ENCODE assay signal across 26 mouse cellular contexts in the genomic region with DNA sequence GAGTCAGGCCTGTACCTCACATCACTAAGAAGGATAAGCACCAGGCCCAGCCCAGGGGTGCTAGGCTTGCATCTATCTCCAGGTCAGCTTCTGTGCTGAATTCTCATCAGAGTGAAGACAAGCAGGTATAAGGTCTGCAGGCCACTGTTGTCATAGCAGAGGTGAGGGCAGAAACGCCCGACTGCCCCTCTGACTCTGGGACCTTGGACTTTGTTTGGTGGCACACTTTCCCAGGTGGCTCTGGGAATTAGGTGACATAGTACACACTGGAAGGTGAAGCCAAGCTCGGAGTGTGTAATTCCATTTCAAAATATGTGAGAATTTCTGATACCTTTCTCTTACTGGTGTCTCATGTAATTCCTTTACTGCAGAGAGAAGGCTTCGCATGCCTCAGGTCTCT. TPM values are rescaled to one million over a fixed set of nuclear protein-coding genes. Genes with fewer than 3 reads are reported as not detected.
DNase-seq lines count a peak whose midpoint lies in the region; ATAC-seq and TF ChIP-seq lines count a peak whose summit lies in the region.
"Had no signal": no experiment of that assay in that cellular context is flagged by ENCODE, and none has a peak within 500 bp of the region (broad histone marks: within the 10 kb centered on the region; RNA-seq: fewer than 3 reads in every experiment).

No protein-coding gene starts in this region.

- TF ChIP-seq POLR2A in kidney, adult 2 months (IDR thresholded peaks at IDR 0.05; ENCODE audit: low read depth, low read length), result no peak

- no peak for TF ChIP-seq CTCF in kidney, adult 2 months (conservative IDR thresholded peaks at IDR 0.05; ENCODE audit: insufficient read depth, insufficient read length, low read depth, low read length)
- TF ChIP-seq CTCF in liver, postnatal 0 days (IDR thresholded peaks at IDR 0.05; ENCODE audit: low read depth), result no peak

- H3K36me3 ChIP-seq in kidney, adult 2 months (ENCODE audit: control insufficient read depth, insufficient read depth, low read length), result no peaks in the 10 kb centered on the region
- H3K36me3 ChIP-seq in liver, postnatal 0 days (replicated peaks; ENCODE audit: insufficient read depth, low read length), result no peaks in the 10 kb centered on the region; the same call in 1 of the 2 replicates
- H3K36me3 ChIP-seq in liver, embryonic 12.5 days, result peaks cover 5% of the 10 kb centered on the region; the same call in 1 of the 2 replicates
- no peaks in the 10 kb centered on the region for H3K36me3 ChIP-seq in intestine, embryonic 16.5 days (ENCODE audit: control insufficient read depth, insufficient read depth, low read length)
- H3K36me3 ChIP-seq: forebrain, embryonic 15.5 days; midbrain, embryonic 15.5 days had no signal

- TF ChIP-seq EP300 in liver, postnatal 0 days (IDR thresholded peaks at IDR 0.05; ENCODE audit: low read depth), result no peak

- H3K9me3 ChIP-seq in liver, postnatal 0 days (ENCODE audit: low read length), result no peaks in the 10 kb centered on the region
- no peaks in the 10 kb centered on the region for H3K9me3 ChIP-seq in liver, embryonic 12.5 days (replicated peaks)
- H3K9me3 ChIP-seq in intestine, embryonic 16.5 days (ENCODE audit: control insufficient read depth, low read length), result no peaks in the 10 kb centered on the region
- H3K9me3 ChIP-seq: forebrain, embryonic 15.5 days; heart, embryonic 10.5 days; heart, embryonic 15.5 days; hindbrain, embryonic 13.5 days; liver, embryonic 13.5 days; midbrain, embryonic 10.5 days; midbrain, embryonic 15.5 days had no signal

- no peak overlapping the region for H3K4me3 ChIP-seq in kidney, adult 2 months (ENCODE audit: insufficient read depth, low read depth, low read length)
- H3K4me3 ChIP-seq in liver, postnatal 0 days (ENCODE audit: low read depth, low read length), result no peak overlapping the region
- H3K4me3 ChIP-seq in liver, embryonic 12.5 days, result no peak overlapping the region
- no peak overlapping the region for H3K4me3 ChIP-seq in intestine, embryonic 16.5 days (ENCODE audit: low read length)
- H3K4me3 ChIP-seq: forebrain, embryonic 15.5 days; heart, embryonic 10.5 days; heart, embryonic 15.5 days; hindbrain, embryonic 13.5 days; liver, embryonic 13.5 days; midbrain, embryonic 10.5 days; midbrain, embryonic 15.5 days had no signal

- WGBS in kidney, adult 2 months, result 64% methylated on average over 4 of the region's 4 CpGs
- WGBS in liver, postnatal 0 days (ENCODE audit: insufficient replicate concordance), result 62% methylated on average over 4 of the region's 4 CpGs
- WGBS in liver, embryonic 12.5 days (ENCODE audit: insufficient replicate concordance), result 66% methylated on average over 4 of the region's 4 CpGs
- WGBS in intestine, embryonic 16.5 days, result 67% methylated on average over 4 of the region's 4 CpGs

- ATAC-seq in liver, postnatal 0 days, result peak; percentile 80
- no peak for ATAC-seq in liver, embryonic 12.5 days
- peak; percentile 68 for ATAC-seq in intestine, embryonic 16.5 days
- ATAC-seq: forebrain, embryonic 15.5 days; midbrain, embryonic 15.5 days had no signal

- no peak overlapping the region for H3K4me2 ChIP-seq in liver, postnatal 0 days (ENCODE audit: low read depth, low read length)
- no peak overlapping the region for H3K4me2 ChIP-seq in liver, embryonic 12.5 days
- H3K4me2 ChIP-seq in intestine, embryonic 16.5 days (ENCODE audit: low read depth, low read length), result no peak overlapping the region
- H3K4me2 ChIP-seq: forebrain, embryonic 15.5 days; heart, embryonic 15.5 days; hindbrain, embryonic 13.5 days; liver, embryonic 13.5 days; lung, embryonic 14.5 days; midbrain, embryonic 15.5 days had no signal

- no peaks in the 10 kb centered on the region for H3K27me3 ChIP-seq in kidney, adult 2 months (replicated peaks; ENCODE audit: control insufficient read depth, insufficient read depth, low read length)
- H3K27me3 ChIP-seq in liver, postnatal 0 days (ENCODE audit: insufficient read depth, low read length), result no peaks in the 10 kb centered on the region
- H3K27me3 ChIP-seq in liver, embryonic 12.5 days (replicated peaks), result no peaks in the 10 kb centered on the region
- H3K27me3 ChIP-seq in intestine, embryonic 16.5 days (replicated peaks; ENCODE audit: control insufficient read depth, insufficient read depth, low read length), result no peaks in the 10 kb centered on the region
- H3K27me3 ChIP-seq: forebrain, embryonic 15.5 days; heart, embryonic 15.5 days; hindbrain, embryonic 13.5 days; liver, embryonic 13.5 days; midbrain, embryonic 15.5 days had no signal

- no peaks in the 10 kb centered on the region for H3K4me1 ChIP-seq in kidney, adult 2 months (ENCODE audit: control insufficient read depth, insufficient read depth, low read length)
- no peaks in the 10 kb centered on the region for H3K4me1 ChIP-seq in liver, postnatal 0 days (ENCODE audit: insufficient read depth)
- H3K4me1 ChIP-seq in liver, embryonic 12.5 days, result no peaks in the 10 kb centered on the region
- H3K4me1 ChIP-seq in intestine, embryonic 16.5 days (ENCODE audit: control insufficient read depth, insufficient read depth, low read length), result peaks cover 7% of the 10 kb centered on the region; the same call in 1 of the 2 replicates
- H3K4me1 ChIP-seq: heart, embryonic 15.5 days; liver, embryonic 13.5 days had no signal

- peak; percentile 33 for DNase-seq in kidney, adult 2 months
- no peak for DNase-seq in kidney, postnatal 4 days
- peak; percentile 28 for DNase-seq in liver, postnatal 0 days
- DNase-seq in lung, postnatal 14 days, result no peak
- no peak for DNase-seq in heart, postnatal 10 days
- DNase-seq: adrenal gland, adult 2 months; adrenal gland, postnatal 36 days; cerebellum, adult 2 months; cerebellum, postnatal 14 days; gastrocnemius, postnatal 25 days; heart, adult 11 months; heart, postnatal 36 days; layer of hippocampus, adult 9-11 months; liver, embryonic 13.5 days; lung, embryonic 14.5 days; right cerebral cortex, adult 18-20 months; spleen, adult 18-20 months; thymus, postnatal 14 days had no signal

- intact Hi-C loops in heart, postnatal 10 days (cut with DNase I), result no loop called here

- H3K9ac ChIP-seq in liver, postnatal 0 days (replicated peaks), result no peak overlapping the region
- no peak overlapping the region for H3K9ac ChIP-seq in liver, embryonic 12.5 days
- 0 out of 2 replicates have a peak overlapping the region, but pooled peaks have one; percentile 2 for H3K9ac ChIP-seq in intestine, embryonic 16.5 days (ENCODE audit: low read depth, low read length)
- H3K9ac ChIP-seq: forebrain, embryonic 15.5 days; heart, embryonic 15.5 days; hindbrain, embryonic 13.5 days; liver, embryonic 13.5 days; lung, embryonic 14.5 days; midbrain, embryonic 15.5 days had no signal

- no peak overlapping the region for H3K27ac ChIP-seq in kidney, adult 2 months (ENCODE audit: insufficient read depth, low read depth, low read length)
- H3K27ac ChIP-seq in liver, postnatal 0 days (ENCODE audit: low read depth), result 0 out of 2 replicates have a peak overlapping the region, but pooled peaks have one; percentile 11
- no peak overlapping the region for H3K27ac ChIP-seq in liver, embryonic 12.5 days
- H3K27ac ChIP-seq in intestine, embryonic 16.5 days (ENCODE audit: low read length), result peak overlapping the region; percentile 80
- H3K27ac ChIP-seq: forebrain, embryonic 15.5 days; heart, embryonic 10.5 days; heart, embryonic 15.5 days; hindbrain, embryonic 13.5 days; liver, embryonic 13.5 days; midbrain, embryonic 10.5 days; midbrain, embryonic 15.5 days had no signal

RNA-seq across cellular contexts. Expression of gene Lmf1, which starts 59.6 kb away (rescaled TPM):
- polyA plus RNA-seq in kidney, adult 2 months (2012; rRNA removed), result 31.6 and 35.4 TPM in 2 replicates
- 11.9 and 12.5 TPM in 2 replicates for polyA plus RNA-seq in liver, postnatal 0 days (2015; fragmentation: Nextera tagmentation; extraction: Ambion mirVana)
- polyA plus RNA-seq in liver, embryonic 12.5 days (2016; fragmentation: Nextera tagmentation; extraction: Ambion mirVana), result 14.4 and 15.0 TPM in 2 replicates
- polyA plus RNA-seq in intestine, embryonic 16.5 days (2015; fragmentation: Nextera tagmentation; extraction: Ambion mirVana), result 39.1 and 40.6 TPM in 2 replicates
- total RNA-seq in heart, postnatal 10 days (2021), result 10 to 100 TPM; 25.4 to 27.0 TPM

Comparison
In these comparisons a context has a peak if more than half of its experiments do, and no peak if none do; other contexts are left out.
1. DNase-seq: peak in kidney, adult 2 months (single experiment) and liver, postnatal 0 days (single experiment); none in kidney, postnatal 4 days (0 of 2), lung, postnatal 14 days (single experiment) and heart, postnatal 10 days (0 of 2).
2. H3K27ac ChIP-seq: peak in liver, postnatal 0 days (single experiment) and intestine, embryonic 16.5 days (single experiment); none in kidney, adult 2 months (single experiment) and liver, embryonic 12.5 days (single experiment).